Mouse (Mus musculus) liver, embryonic 12.5 days (tissue): ENCODE measurements around the gene Apobec4. TPM values are rescaled to one million over a fixed set of nuclear protein-coding genes. Genes with fewer than 3 reads are reported as not detected.

Experiments used
- ATAC-seq: fragments of 200-750 bp; cut with Nextera tagmentation; 2 replicates; pipeline ENCODE4 v1.8.0; 2017; ENCODE audit warnings: moderate number of reproducible peaks, mild to moderate bottlenecking, moderate library complexity
- H3K27ac ChIP-seq: fragments of 300-500 bp; sonication (generic); 2 replicates; pipeline ENCODE4 v1.5.1; 2016; ENCODE audit warnings: mild to moderate bottlenecking
- H3K27me3 ChIP-seq: fragments of 300-500 bp; sonication (generic); replicated peaks from 2 replicates; pipeline ENCODE4 v1.6.1; 2016; ENCODE audit warnings: mild to moderate bottlenecking, moderate library complexity
- H3K36me3 ChIP-seq: fragments of 300-500 bp; sonication (generic); 2 replicates; pipeline ENCODE4 v1.6.1; 2016; ENCODE audit warnings: mild to moderate bottlenecking, moderate library complexity
- H3K4me1 ChIP-seq: fragments of 300-500 bp; sonication (generic); 2 replicates; pipeline ENCODE4 v1.6.1; 2016
- H3K4me2 ChIP-seq: fragments of 300-500 bp; sonication (generic); 2 replicates; pipeline ENCODE4 v1.6.1; 2016; ENCODE audit warnings: mild to moderate bottlenecking, moderate library complexity
- H3K4me3 ChIP-seq: fragments of 300-500 bp; sonication (generic); 2 replicates; pipeline ENCODE4 v1.5.1; 2016; ENCODE audit warnings: mild to moderate bottlenecking, moderate library complexity
- H3K9ac ChIP-seq: fragments of 300-500 bp; sonication (generic); 2 replicates; pipeline ENCODE4 v1.6.1; 2016; ENCODE audit warnings: mild to moderate bottlenecking, moderate library complexity
- H3K9me3 ChIP-seq: fragments of 300-500 bp; sonication (generic); replicated peaks from 2 replicates; pipeline ENCODE4 v1.6.1; 2016; ENCODE audit warnings: mild to moderate bottlenecking, moderate library complexity
- WGBS: fragments of 180-500 bp; shearing (Covaris S2); methylation state at CpG from one replicate; pipeline ENCODE4 v1.1.7; 2016; ENCODE audit not compliant: insufficient replicate concordance; 5-methylcytosine and 5-hydroxymethylcytosine counted together
- polyA plus RNA-seq: library from polyadenylated mRNA; unstranded; fragments of >200 nt; fragmentation: Nextera tagmentation; extraction: Ambion mirVana; gene quantifications from 2 replicates; pipeline ENCODE4 v1.2.1, GENCODE M21; 2016

Apobec4 gene
- polyA plus RNA-seq, 1 experiment from 2014 or later, result not detected

DNA sequence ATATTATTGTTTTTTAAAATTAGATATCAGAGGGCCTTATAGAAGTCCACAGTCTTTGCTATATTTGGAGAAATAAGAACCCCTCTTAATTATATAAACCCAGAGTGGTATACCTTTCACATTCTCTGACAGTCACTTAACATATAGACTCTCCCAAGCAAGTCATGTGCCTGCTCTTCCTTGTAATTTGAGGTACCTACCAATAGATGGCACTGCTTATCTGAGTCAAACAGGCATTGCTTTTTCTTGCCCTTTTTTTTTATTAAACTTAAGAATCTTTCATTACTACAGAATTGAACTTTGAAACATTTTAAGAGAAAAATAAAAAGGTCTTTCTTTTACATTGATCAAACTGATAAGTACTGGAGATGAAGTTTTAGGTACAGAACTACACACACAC lies 26.1 kb upstream of the Apobec4 start:
- no peak for ATAC-seq
- Histone ChIP-seq H3K9ac (no peak overlapping the region), H3K27ac (no peak overlapping the region), H3K4me1 (peaks cover 18% of the 10 kb centered on the region), H3K4me3 (no peak overlapping the region), H3K36me3 (no peaks in the 10 kb centered on the region), H3K9me3 (no peaks in the 10 kb centered on the region), H3K4me2 (no peak overlapping the region), H3K27me3 (no peaks in the 10 kb centered on the region)

DNA sequence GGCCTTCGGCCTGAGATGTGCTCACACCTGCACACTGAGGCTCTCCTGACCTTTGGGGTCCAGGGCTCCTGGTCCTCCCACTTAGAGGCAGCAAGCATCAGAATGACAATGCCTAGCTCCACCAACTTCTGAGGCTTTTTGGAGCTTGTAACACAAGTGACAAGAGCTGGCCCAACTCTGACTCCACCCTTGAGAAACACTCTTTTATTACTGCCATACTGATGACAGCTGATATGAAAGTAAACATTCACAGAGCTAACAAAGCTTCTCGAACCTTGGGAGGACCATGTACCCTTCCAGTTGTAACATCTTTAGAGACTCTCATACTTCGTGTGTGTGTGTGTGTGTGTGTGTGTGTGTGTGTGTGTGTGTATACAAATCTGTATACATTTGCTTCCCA lies 24.3 kb upstream of the Apobec4 start:
- H3K9ac ChIP-seq, result no peak overlapping the region
- peaks cover 3% of the 10 kb centered on the region; the same call in 1 of the 2 replicates for H3K27me3 ChIP-seq
- ATAC-seq, result no peak
- peaks cover 12% of the 10 kb centered on the region for H3K4me1 ChIP-seq
- no peak overlapping the region for H3K4me3 ChIP-seq
- no peaks in the 10 kb centered on the region for H3K36me3 ChIP-seq
- WGBS, result 55% methylated on average over 3 of the region's 3 CpGs
- H3K4me2 ChIP-seq, result no peak overlapping the region
- H3K27ac ChIP-seq, result no peak overlapping the region
- no peaks in the 10 kb centered on the region for H3K9me3 ChIP-seq

- H3K4me2 ChIP-seq, result no peak overlapping the region
- 26% methylated on average over 4 of the region's 5 CpGs for WGBS
- no peak overlapping the region for H3K9ac ChIP-seq
- no peaks in the 10 kb centered on the region for H3K36me3 ChIP-seq
- no peak overlapping the region for H3K4me3 ChIP-seq
- H3K4me1 ChIP-seq, result peaks cover 3% of the 10 kb centered on the region; the same call in 1 of the 2 replicates
- H3K27ac ChIP-seq, result no peak overlapping the region
- no peak for ATAC-seq
- H3K27me3 ChIP-seq, result peaks cover 3% of the 10 kb centered on the region; the same call in 1 of the 2 replicates
- no peaks in the 10 kb centered on the region for H3K9me3 ChIP-seq
These were observed 22.6 kb upstream of the Apobec4 start for GRCm38 (mm10) chr1:152727604-152728236.

- Histone ChIP-seq H3K27me3 (no peaks in the 10 kb centered on the region), H3K27ac (no peak overlapping the region), H3K4me2 (no peak overlapping the region), H3K9ac (no peak overlapping the region), H3K36me3 (no peaks in the 10 kb centered on the region), H3K9me3 (no peaks in the 10 kb centered on the region), H3K4me1 (no peaks in the 10 kb centered on the region), H3K4me3 (no peak overlapping the region)
- ATAC-seq, result no peak
- 79% methylated on average over 9 of the region's 9 CpGs for WGBS
These were observed 11.6 kb upstream of the Apobec4 start for GRCm38 (mm10) chr1:152738793-152739192.

DNA sequence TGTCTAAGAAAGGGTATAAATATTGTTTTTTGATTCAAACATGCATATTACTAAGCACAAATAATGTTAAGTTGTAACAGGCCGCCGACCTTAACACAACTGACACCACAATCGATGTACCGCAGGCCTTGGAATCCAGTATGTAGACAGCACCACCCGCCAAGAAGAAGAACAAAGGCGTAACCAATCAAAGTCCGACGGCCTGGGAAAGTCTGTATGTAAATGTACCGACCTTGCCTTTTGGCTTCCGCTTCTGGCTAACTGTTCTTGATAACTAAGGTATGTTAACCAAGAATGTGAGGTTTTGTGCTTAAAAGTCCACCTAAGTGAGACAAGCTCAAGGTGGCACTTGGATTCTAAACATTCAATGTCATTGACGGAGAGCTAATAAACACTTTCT lies 11.0 kb upstream of the Apobec4 start:
- Histone ChIP-seq H3K27ac (no peak overlapping the region), H3K4me1 (no peaks in the 10 kb centered on the region), H3K4me3 (no peak overlapping the region), H3K36me3 (no peaks in the 10 kb centered on the region), H3K27me3 (no peaks in the 10 kb centered on the region), H3K4me2 (no peak overlapping the region), H3K9me3 (no peaks in the 10 kb centered on the region), H3K9ac (no peak overlapping the region)
- ATAC-seq, result no peak
- 76% methylated on average over 11 of the region's 11 CpGs for WGBS

DNA sequence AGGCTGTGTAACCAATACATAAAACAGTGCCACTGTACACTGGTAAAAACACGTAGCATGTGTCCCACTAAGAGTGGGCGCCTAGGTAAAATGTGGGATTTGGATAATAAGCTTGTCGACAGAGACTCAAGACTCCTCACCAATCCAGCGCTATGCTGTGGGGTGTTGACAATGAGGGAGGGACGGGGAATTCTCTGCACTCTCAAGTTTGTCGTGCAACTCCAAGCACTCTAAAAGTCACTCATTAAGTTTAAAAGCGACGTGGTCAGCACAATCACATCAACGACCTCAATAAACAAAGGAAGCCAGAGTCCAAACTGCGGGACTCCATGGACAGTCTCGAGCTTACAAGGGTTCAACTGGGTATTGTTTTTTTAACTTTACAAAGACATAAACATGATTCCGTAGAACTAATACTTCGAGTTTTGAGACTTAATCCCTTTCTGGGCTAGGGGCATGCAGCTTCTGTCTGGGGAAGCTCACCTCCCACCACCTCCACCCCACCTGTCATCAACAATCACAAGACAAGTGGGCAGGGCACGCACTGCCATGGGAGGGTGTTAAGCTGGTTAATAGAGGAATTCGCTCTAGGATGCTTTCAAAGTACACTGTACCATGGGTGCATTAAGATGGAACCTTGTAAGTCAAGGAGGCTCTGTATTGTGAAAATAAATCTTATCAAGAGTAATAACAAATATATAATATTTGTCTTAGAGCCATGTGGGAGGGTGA lies 7.1 kb upstream of the Apobec4 start:
- Histone ChIP-seq H3K27me3 (no peaks in the 10 kb centered on the region), H3K4me1 (no peaks in the 10 kb centered on the region), H3K27ac (no peak overlapping the region), H3K9ac (no peak overlapping the region), H3K36me3 (no peaks in the 10 kb centered on the region), H3K4me2 (no peak overlapping the region), H3K4me3 (no peak overlapping the region), H3K9me3 (no peaks in the 10 kb centered on the region)
- ATAC-seq, result no peak
- 65% methylated on average over 15 of the region's 15 CpGs for WGBS

DNA sequence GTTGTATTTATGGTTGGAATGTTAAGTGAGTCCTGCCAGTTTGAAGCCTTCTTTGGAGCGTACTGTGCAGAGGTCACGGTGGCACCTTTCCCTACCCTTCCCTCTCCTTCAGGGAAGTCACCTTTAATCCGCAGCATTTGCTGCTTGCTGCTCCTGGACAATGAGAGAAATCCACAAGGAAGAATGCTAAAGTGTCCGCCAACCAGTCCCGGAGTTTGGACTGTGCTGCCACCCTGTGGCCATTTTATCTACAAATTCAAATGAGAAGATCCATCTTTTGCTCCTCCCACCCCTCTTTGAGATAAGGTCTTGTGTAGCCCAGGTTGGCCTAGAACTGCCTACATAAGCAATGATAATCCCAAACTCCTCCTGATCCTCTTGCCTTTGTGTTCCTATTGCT lies 3.9 kb upstream of the Apobec4 start:
- 14% methylated on average over 5 of the region's 5 CpGs for WGBS
- Histone ChIP-seq H3K4me1 (no peaks in the 10 kb centered on the region), H3K4me2 (no peak overlapping the region), H3K9me3 (no peaks in the 10 kb centered on the region), H3K27me3 (no peaks in the 10 kb centered on the region), H3K27ac (no peak overlapping the region), H3K4me3 (no peak overlapping the region), H3K36me3 (no peaks in the 10 kb centered on the region), H3K9ac (no peak overlapping the region)
- no peak for ATAC-seq

- Histone ChIP-seq H3K27ac (no peak overlapping the region), H3K4me1 (no peaks in the 10 kb centered on the region), H3K27me3 (no peaks in the 10 kb centered on the region), H3K9me3 (no peaks in the 10 kb centered on the region), H3K4me2 (no peak overlapping the region), H3K4me3 (no peak overlapping the region), H3K9ac (no peak overlapping the region), H3K36me3 (no peaks in the 10 kb centered on the region)
- 46% methylated on average over 9 of the region's 9 CpGs for WGBS
- ATAC-seq, result no peak
These were observed 1.1 kb upstream of the Apobec4 start for GRCm38 (mm10) chr1:152749276-152749675.

- Histone ChIP-seq H3K4me2 (no peak overlapping the region), H3K36me3 (no peaks in the 10 kb centered on the region), H3K27ac (no peak overlapping the region), H3K9me3 (no peaks in the 10 kb centered on the region), H3K4me1 (peaks cover 8% of the 10 kb centered on the region), H3K27me3 (peaks cover 29% of the 10 kb centered on the region), H3K4me3 (no peak overlapping the region), H3K9ac (no peak overlapping the region)
- 47% methylated on average over 2 of the region's 2 CpGs for WGBS
- no peak for ATAC-seq
These were observed 11.4 kb downstream of the Apobec4 start for GRCm38 (mm10) chr1:152761791-152762190.

- Histone ChIP-seq H3K9ac (peak within 1 kb of the TSS; percentile 93), H3K4me2 (peak within 1 kb of the TSS; percentile 95), H3K4me3 (peak within 1 kb of the TSS; percentile 79), H3K4me1 (peaks cover 11% of the 10 kb centered on the region), H3K9me3 (no peaks in the 10 kb centered on the region), H3K27me3 (peaks cover 27% of the 10 kb centered on the region), H3K27ac (peak within 1 kb of the TSS; percentile 83), H3K36me3 (peaks cover 24% of the 10 kb centered on the region)
- 1% methylated on average over 86 of the region's 86 CpGs for WGBS
- peak; percentile 98 for ATAC-seq
These were observed 15.9 kb downstream of the Apobec4 start, which contains the start of the genes Rgl1 and Arpc5 for GRCm38 (mm10) chr1:152766032-152766772. Rgl1 (minus strand) TSS chr1:152766351. Arpc5 (plus strand) TSS chr1:152766542.

GRCm38 (mm10) chr1:152766804-152767748 lies 16.7 kb downstream of the Apobec4 start:
- Histone ChIP-seq H3K9me3 (no peaks in the 10 kb centered on the region), H3K36me3 (peaks cover 33% of the 10 kb centered on the region), H3K4me1 (peaks cover 11% of the 10 kb centered on the region), H3K4me3 (peak overlapping the region; percentile 79), H3K9ac (peak overlapping the region; percentile 93), H3K27me3 (peaks cover 27% of the 10 kb centered on the region), H3K27ac (peak overlapping the region; percentile 83), H3K4me2 (peak overlapping the region; percentile 95)
- 1% methylated on average over 60 of the region's 60 CpGs for WGBS
- ATAC-seq, result peak; percentile 74
